Comparison of ENCODE assay signal across 8 mouse cellular contexts in genomic region chr3:138506749-138507148, GRCm38 (mm10). TPM values are rescaled to one million over a fixed set of nuclear protein-coding genes. Genes with fewer than 3 reads are reported as not detected.
DNase-seq lines count a peak whose midpoint lies in the region; ATAC-seq and TF ChIP-seq lines count a peak whose summit lies in the region.

No protein-coding gene starts in this region.

- 55% methylated on average over 6 of the region's 6 CpGs for WGBS in midbrain, embryonic 13.5 days
- 49% methylated on average over 6 of the region's 6 CpGs for WGBS in intestine, embryonic 15.5 days

- no peaks in the 10 kb centered on the region for H3K9me3 ChIP-seq in MEL (replicated peaks; ENCODE audit: insufficient read depth, low read length)
- no peaks in the 10 kb centered on the region for H3K9me3 ChIP-seq in midbrain, embryonic 13.5 days
- no peaks in the 10 kb centered on the region for H3K9me3 ChIP-seq in intestine, embryonic 15.5 days

- H3K27me3 ChIP-seq in MEL (ENCODE audit: control insufficient read depth in 1 of 2, insufficient read depth in 2 of 2, low read length in 2 of 2): no peaks in the 10 kb centered on the region
- H3K27me3 ChIP-seq in midbrain, embryonic 13.5 days: no peaks in the 10 kb centered on the region
- H3K27me3 ChIP-seq in intestine, embryonic 15.5 days (replicated peaks): no peaks in the 10 kb centered on the region

- no peak overlapping the region for H3K9ac ChIP-seq in MEL (ENCODE audit: control insufficient read depth, low read depth, low read length, poor library complexity, severe bottlenecking)
- H3K9ac ChIP-seq in midbrain, embryonic 13.5 days (replicated peaks): no peak overlapping the region
- no peak overlapping the region for H3K9ac ChIP-seq in intestine, embryonic 15.5 days

- ATAC-seq in midbrain, embryonic 13.5 days: peak; percentile 53
- ATAC-seq in intestine, embryonic 15.5 days: no peak

- peak in 2 of 3 experiments; percentile 21 to 49; a peak in 3 of 6 replicates for TF ChIP-seq CTCF in MEL (IDR thresholded peaks at IDR 0.05 in 2 of 3, conservative IDR thresholded peaks at IDR 0.05 in 1 of 3; ENCODE audit: control insufficient read depth in 1 of 3, insufficient read depth in 1 of 3, low read depth in 2 of 3, low read length in 3 of 3, poor library complexity in 1 of 3, severe bottlenecking in 1 of 3)

- no peaks in the 10 kb centered on the region for H3K79me2 ChIP-seq in MEL (ENCODE audit: control insufficient read depth, insufficient read depth, low read length, poor library complexity)

- no peaks in the 10 kb centered on the region for H3K4me1 ChIP-seq in MEL (ENCODE audit: control insufficient read depth in 1 of 2, insufficient read depth in 2 of 2, low read length in 2 of 2)
- no peaks in the 10 kb centered on the region for H3K4me1 ChIP-seq in midbrain, embryonic 13.5 days (replicated peaks)
- H3K4me1 ChIP-seq in intestine, embryonic 15.5 days (replicated peaks): no peaks in the 10 kb centered on the region

- no peak for TF ChIP-seq EP300 in MEL (IDR thresholded peaks at IDR 0.05; ENCODE audit: low read depth in 1 of 2, low read length in 2 of 2)

- no peak overlapping the region for H3K4me3 ChIP-seq in MEL (ENCODE audit: control insufficient read depth in 1 of 2, insufficient read depth in 1 of 2, low read depth in 2 of 2, low read length in 2 of 2)
- no peak overlapping the region for H3K4me3 ChIP-seq in midbrain, embryonic 13.5 days (replicated peaks)
- H3K4me3 ChIP-seq in intestine, embryonic 15.5 days (replicated peaks): no peak overlapping the region

- H3K27ac ChIP-seq in MEL (ENCODE audit: control insufficient read depth, low read depth, low read length): no peak overlapping the region
- H3K27ac ChIP-seq in midbrain, embryonic 13.5 days: no peak overlapping the region
- H3K27ac ChIP-seq in intestine, embryonic 15.5 days: no peak overlapping the region

- H3K36me3 ChIP-seq in MEL (ENCODE audit: control insufficient read depth in 1 of 2, insufficient read depth in 2 of 2, low read length in 2 of 2): no peaks in the 10 kb centered on the region
- H3K36me3 ChIP-seq in midbrain, embryonic 13.5 days: no peaks in the 10 kb centered on the region
- H3K36me3 ChIP-seq in intestine, embryonic 15.5 days: no peaks in the 10 kb centered on the region

- no peak; the same call in none of the 2 replicates for TF ChIP-seq RAD21 in MEL (IDR thresholded peaks at IDR 0.05; ENCODE audit: low read depth, low read length)

- no peak overlapping the region for H3K4me2 ChIP-seq in midbrain, embryonic 13.5 days (replicated peaks)
- no peak overlapping the region for H3K4me2 ChIP-seq in intestine, embryonic 15.5 days (replicated peaks)

- peak; percentile 56 for DNase-seq in kidney, adult 18-20 months
- DNase-seq in kidney, adult 11 months: no peak
- no peak for DNase-seq in MEL (ENCODE audit: low read depth, low spot score)
- peak; percentile 62 for DNase-seq in adipocyte (ENCODE audit: low spot score)
- peak; percentile 12 for DNase-seq in gastrocnemius, postnatal 14 days
- no peak for DNase-seq in thymus, postnatal 14 days

- intact Hi-C loops in gastrocnemius, postnatal 14 days (cut with DNase I; ENCODE audit: low total_unique reads): no loop called here

- no peak for TF ChIP-seq POLR2A in MEL (IDR thresholded peaks at IDR 0.05; ENCODE audit: control insufficient read depth in 1 of 2, insufficient read depth in 1 of 2, low read depth in 1 of 2, low read length in 2 of 2, poor library complexity in 1 of 2)

TF ChIP-seq in MEL, 35 proteins besides CTCF, POLR2A, EP300 and RAD21:
- TF ChIP-seq SMC3 (IDR thresholded peaks at IDR 0.05; ENCODE audit: low read depth, low read length): peak; percentile 48
- no peak for TF ChIP-seq HCFC1 (IDR thresholded peaks at IDR 0.05; ENCODE audit: low read depth, low read length)

RNA-seq across cellular contexts. Expression of gene Metap1, which starts 17.4 kb away (rescaled TPM):
- total RNA-seq in MEL (2012; rRNA removed): 71.0 and 73.1 TPM in 2 replicates
- 10 to 100 TPM; 57.4 to 96.3 TPM for polyA plus RNA-seq in MEL (2012; ENCODE audit: insufficient read depth in 1 of 2, insufficient read length in 2 of 2, low read depth in 1 of 2, low replicate concordance in 2 of 2, missing spikeins in 1 of 2)
- total RNA-seq in gastrocnemius, postnatal 14 days (2021): 10 to 100 TPM; 43.5 to 44.8 TPM
- polyA plus RNA-seq in midbrain, embryonic 13.5 days (2015; fragmentation: Nextera tagmentation; extraction: Ambion mirVana): 43.4 and 46.6 TPM in 2 replicates
- polyA plus RNA-seq in intestine, embryonic 15.5 days (2015; fragmentation: Nextera tagmentation; extraction: Ambion mirVana): 48.0 and 48.4 TPM in 2 replicates

RNA-seq across cellular contexts. Expression of gene Eif4e, which starts 19.2 kb away (rescaled TPM):
- 363 and 364 TPM in 2 replicates for total RNA-seq in MEL (2012; rRNA removed)
- polyA plus RNA-seq in MEL (2012; ENCODE audit: insufficient read depth in 1 of 2, insufficient read length in 2 of 2, low read depth in 1 of 2, low replicate concordance in 2 of 2, missing spikeins in 1 of 2): 100 to 1,000 TPM in 1 of 2 experiments, 10 to 100 TPM in 1; 83.5 to 490 TPM
- total RNA-seq in gastrocnemius, postnatal 14 days (2021): 100 to 1,000 TPM; 101 to 108 TPM
- 343 and 393 TPM in 2 replicates for polyA plus RNA-seq in midbrain, embryonic 13.5 days (2015; fragmentation: Nextera tagmentation; extraction: Ambion mirVana)
- polyA plus RNA-seq in intestine, embryonic 15.5 days (2015; fragmentation: Nextera tagmentation; extraction: Ambion mirVana): 308 and 309 TPM in 2 replicates

Comparison
In these comparisons a context has a peak if more than half of its experiments do, and no peak if none do; other contexts are left out.
1. DNase-seq: peak in kidney, adult 18-20 months (single experiment), adipocyte (single experiment) and gastrocnemius, postnatal 14 days (single experiment); none in kidney, adult 11 months (single experiment), MEL (single experiment) and thymus, postnatal 14 days (single experiment).